Mouse (Mus musculus) kidney, adult 8-10 months (tissue): ENCODE data around the gene Svs1.
"Not testable (repeated sequence)": the region's sequence is repeated elsewhere in the genome, so short reads cannot be mapped to it uniquely, and the experiment has no call there.

Source experiments
- DNase-seq, 2 experiments: peaks; one replicate each; pipeline ENCODE4 v3.0.0; 2022

The Svs1 gene

DNA sequence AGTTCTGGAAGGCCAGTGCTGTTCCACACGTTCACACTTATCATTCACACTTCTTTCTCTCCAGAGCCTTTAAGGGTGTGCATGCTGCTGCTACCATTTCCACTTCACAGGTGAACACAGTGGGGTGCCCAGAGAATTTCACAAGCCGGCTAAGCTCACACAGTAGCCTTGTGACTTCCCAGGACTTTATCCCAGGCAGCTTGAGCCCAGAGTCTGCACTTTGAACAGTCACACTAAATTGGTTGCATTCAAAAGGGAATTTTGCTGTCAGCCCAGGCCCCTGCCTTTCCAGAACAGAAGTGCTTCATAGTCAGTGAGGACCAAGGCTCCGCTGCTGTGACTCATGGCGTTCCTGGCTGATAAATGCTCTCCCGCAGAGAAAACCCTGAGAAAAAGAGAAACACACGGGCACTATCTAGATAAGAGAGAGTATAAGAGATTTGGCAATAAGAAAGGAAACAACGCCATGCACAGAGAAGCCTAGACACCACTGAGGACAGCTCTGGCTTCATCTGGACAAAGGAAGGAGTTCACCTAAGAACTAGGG lies at the start of gene Svs1:
TSS of gene Svs1 (plus strand) at position 418 of the 547 bp plus-strand sequence.
- DNase-seq: peak; percentile 33 to 48

DNA sequence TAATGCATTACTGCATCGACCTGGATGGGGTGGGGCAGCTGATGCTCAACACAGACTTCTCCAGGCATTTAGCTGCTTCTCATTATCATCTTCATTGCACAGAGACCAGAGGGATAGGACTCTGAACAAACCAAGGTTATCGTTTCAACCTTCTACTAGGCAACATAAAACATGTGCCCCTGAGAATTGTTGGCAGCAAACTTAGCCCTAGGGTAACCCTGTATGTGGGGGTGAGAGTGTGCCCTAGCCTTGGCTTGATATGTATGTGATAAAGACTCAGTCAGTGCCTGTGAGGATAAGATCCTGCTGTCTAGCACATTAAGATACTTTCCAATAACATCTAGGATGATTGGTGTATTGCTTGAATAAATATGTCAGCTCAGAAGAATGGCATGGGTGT lies 37.1 kb upstream of the Svs1 start:
- DNase-seq: no peak

DNA sequence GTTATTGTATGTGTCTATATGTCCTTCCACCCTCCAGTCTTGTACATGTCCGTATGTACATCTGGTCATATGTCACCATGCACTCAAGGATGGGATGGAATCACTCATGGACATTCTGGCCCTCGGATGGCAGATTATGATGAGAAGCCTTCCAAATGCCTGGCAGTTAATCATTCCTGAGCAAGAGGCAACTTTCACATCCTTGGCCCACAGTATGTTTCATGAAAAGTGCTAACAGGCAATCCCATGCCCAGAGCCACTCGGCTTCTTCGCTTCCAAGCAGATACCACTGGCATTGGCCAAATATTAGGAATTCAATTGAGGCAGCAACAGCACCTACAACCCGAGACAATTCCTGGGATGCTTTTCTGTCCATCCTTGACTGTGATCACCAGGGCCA lies 36.0 kb upstream of the Svs1 start:
- no peak for DNase-seq

DNA sequence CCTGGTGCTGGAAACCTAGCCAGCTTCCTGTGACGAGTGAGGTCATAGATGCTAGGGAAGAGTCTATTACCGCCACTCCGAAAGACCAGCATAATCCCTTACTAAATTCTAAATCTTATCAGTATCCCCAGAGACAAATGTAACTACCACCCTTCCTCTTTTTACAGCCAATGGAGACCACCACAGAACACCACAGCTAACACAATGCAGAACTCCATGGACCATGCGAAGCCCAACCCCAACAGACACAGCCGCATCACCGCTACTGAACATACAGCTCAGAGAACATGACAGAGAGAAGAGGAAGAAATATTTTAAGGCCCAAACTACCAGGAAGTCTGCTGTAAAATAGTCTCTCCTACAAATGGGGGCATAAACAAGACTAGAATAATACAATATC lies 35.0 kb upstream of the Svs1 start:
- no peak for DNase-seq

DNA sequence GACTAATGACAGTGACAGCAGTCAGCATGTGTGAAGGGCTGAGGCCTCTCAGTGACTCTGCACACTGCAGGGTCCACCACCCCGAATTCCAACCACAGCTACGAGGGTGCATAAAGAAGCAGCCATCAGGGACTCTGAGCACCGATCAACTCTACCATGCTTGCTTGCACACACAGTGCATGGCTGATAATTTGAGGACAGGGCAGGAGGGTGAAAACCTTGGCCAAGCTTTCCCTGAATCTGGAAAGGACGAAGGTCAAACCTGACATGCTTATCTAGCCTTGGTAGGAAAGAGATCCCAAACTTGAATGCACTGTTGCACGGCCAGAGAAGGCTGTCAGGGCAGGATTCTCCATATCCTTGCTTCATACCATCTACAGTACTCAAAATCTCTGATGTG lies 33.4 kb upstream of the Svs1 start:
- no peak for DNase-seq

DNA sequence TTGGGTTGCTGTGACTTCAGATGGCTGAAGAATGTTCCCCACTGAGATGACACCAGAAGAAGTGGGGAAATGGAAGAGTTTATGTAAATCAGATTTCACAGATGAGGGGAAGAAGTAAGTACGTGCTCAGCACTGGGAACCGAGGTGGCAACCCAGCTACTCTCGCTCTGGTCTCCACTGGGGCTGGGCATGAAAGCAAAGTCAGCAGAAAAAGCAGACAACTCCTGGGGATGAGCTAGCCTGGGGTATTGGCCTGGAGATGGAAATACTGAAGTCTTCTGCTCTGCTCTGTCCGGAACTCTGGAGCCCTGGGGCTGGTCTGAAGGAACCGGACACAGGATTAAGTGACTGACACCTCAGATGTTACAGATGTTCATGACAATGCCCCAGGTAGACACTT lies 32.5 kb upstream of the Svs1 start:
- DNase-seq: no peak

DNA sequence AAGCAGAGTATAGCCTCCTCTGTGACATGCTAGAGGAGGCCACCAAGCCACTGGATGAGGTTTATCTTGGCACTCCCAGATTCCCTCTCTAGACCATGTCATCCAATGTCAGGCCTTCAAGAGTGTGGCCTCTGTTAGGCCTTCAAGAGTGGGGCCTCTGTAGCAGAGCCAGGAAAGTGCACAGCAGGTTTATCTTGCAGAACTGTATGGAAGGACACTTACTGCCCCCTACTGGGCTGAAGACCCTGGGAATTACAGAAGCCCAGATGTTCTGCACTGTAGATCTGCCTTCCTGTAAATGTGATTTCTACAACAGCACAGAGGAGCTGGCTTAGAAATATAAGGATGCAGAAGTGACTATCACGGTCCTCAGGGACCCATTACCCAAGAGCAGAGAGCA lies 31.7 kb upstream of the Svs1 start:
- peak; percentile 67 to 88 for DNase-seq

DNA sequence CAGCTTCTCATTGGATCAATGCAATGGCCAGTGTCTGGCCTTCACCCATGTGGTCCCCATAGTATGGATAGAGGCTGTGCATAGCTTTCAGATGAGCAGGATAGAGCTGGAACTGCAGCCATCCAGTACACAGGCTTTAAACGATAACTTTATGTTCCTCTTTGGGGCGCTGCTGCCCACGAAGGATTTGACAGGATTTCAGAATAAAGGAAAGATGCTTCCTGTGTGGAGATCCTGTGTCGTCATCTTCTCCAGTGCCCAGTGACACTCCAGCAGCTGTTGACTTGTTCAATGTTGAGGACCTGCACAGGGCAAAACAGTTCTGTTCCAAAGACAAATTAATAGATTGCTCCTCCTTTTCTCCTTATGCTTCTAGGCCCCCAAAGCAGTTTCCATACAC lies 29.9 kb upstream of the Svs1 start:
- no peak for DNase-seq

DNA sequence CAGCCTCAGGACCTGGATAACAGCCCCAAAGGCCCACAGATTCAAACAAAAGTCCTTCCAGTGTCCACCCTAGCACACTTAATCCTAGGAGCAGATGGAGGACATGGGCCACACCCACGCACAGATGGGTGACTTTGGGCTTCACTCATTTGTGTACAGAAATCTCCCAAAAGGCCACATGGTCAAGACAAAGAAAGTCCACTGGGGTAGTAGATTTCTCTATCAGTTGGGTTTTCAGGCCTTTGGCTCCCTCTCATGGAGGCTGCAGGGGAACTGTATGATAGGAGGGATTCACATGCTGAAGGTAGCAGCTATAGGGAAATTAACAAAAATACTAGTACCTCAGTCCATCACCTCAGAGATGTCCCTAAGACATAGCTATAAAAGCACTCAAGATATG lies 28.6 kb upstream of the Svs1 start:
- DNase-seq: peak; percentile 34 to 49

DNA sequence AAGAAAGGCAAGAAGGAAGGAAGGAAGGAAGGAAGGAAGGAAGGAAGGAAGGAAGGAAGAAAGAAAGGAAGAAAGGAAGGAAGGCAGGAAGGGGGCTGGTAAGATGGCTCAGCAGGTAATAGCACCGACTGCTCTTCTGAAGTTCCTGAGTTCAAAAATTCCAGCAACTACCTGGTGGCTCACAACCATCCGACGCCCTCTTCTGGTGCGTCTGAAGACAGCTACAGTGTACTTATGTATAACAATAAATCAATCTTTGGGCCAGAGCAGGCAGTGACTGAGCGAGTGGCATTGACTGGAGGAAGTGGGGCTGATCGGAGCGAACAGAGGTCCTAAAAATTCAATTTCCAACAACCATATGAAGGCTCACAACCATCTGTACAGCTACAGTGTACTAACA lies 27.5 kb upstream of the Svs1 start:
- peak; percentile 17 to 21 for DNase-seq

DNA sequence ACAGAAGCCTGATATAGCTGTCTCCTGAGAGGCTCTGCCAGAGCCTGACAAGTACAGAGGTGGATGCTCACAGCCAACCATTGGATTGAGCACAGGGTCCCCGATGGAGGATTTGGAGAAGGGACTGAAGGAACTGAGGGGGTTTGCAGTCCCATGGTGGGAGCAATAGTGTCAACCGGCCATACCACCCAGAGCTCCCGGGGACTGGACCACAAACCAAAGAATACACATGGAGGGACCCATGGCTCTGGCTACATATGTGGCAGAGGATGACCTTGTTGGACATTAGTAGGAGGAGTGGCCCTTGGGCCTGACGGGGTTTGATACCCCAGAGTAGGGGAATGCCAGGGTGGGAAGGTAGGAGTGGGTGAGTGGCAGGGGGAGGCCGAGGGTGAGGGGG lies 20.0 kb upstream of the Svs1 start:
- not testable (repeated sequence) for DNase-seq

DNA sequence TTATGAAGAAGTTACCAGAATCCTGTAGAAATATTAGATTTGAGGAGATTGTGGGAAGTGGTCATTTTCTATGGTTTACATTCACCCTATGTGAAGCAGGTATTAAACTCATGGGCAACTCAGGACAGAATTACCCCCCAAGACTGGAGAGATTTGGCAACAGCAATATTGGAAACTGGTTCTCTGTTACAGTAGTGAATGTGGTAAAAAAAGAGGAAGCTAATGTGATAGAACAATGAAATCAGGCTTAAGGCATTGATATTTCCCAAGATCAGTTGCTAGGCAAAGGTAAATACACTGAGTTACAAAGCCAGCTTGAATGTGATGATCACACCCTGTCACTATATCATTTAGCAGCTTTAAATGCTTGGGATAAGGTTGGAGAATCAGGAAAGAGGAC lies 18.8 kb upstream of the Svs1 start:
- DNase-seq: no peak

DNA sequence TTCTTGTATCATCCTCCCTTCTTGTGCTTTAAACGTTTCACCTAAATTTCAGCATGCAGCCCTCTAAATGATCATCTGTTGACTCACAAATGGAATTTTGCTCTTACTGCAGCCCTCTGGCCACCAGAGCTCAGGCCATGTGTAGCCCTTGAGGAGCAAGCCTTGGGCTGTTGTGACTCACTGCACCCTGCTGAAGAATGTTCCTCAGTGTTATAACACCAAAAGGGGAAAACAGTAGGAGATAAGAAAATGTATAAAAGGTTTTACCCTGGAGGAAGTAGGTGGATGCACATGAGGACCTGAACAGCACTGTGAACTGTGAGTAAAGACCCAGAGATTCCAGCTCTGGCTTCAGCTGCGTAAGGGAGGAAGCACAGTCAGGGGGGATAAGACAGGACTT lies 12.0 kb upstream of the Svs1 start, which contains the start of gene Doxl2:
TSS of gene Doxl2 (plus strand) at position 301 of the 400 bp plus-strand sequence.
- DNase-seq: no peak

DNA sequence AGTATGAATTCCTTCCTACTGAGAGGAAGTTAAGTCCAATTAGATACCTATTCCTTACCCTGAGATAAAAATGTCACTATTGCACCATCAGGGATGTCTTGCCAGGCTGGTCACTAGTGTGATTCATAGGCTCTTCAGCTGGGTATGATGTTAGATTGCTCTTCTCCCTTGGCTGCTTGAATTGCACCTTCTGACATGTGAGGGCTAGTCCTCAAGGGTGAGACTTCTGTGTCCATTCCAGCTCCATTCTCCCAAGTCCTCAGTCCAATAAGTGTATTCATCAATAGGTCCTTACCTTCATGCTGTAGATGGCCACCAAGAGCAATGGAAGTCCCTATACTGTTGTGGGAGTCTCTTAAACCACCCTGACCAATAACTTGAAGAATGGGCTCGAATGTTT lies 7.0 kb upstream of the Svs1 start:
- DNase-seq: no peak

DNA sequence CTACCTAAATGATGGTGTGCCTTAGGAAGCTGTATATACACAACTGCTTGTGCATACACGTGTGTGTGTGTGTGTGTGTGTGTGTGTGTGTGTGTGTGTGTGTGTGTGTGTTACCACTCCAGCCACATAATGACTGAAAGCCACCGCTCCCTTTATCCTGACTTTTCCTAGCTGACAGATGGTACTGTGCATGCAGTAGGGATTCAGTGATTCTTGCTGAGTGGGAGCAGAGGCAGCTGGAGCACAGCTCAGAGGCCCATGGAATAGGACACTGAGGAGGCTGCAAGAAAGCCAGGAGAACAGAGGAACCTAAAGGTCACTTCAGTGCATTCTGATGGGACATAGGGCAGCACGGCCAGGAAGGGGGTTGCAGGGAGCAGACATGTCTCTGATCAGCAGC lies 4.4 kb upstream of the Svs1 start:
- DNase-seq: no peak

DNA sequence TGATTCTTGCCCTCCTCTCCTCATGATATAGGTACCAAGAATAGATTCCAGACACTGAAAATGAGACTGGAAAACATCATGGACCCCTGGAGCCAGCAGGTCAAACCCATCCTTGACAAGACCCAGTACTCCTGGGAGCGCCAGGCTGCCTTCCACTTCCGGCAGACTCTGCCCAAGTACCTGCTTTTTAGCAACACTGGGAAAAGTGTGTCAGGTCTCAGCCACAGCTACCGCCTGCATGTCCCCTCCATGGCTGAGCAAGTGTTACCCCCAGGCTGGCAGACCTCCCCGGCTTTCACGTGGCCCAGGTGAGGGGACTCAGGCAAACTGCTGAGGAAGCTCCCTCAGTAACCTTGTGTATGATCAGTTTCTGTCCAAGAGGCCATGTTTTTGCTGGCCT lies 3.3 kb downstream of the Svs1 start:
- DNase-seq: no peak

DNA sequence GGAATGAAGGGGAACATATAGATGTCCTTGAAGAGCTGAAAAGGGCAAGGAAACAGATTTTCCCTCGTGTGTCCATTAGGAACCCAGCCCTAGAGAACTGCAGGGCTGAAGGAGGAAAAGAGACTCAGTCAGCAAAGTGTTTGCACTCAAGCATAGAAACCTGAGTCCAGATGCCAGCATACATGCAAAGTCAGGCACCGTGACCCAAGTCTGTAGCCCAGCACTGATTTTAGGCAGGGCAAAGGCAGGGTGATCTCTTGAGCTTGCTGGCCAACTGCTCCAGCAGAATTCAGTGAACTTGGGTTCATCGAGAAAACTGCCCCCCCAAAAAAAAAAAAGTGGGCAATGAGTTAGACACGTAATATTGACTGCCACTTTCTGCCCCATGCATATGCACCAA lies 5.3 kb downstream of the Svs1 start:
- DNase-seq: peak; percentile 32 to 47

DNA sequence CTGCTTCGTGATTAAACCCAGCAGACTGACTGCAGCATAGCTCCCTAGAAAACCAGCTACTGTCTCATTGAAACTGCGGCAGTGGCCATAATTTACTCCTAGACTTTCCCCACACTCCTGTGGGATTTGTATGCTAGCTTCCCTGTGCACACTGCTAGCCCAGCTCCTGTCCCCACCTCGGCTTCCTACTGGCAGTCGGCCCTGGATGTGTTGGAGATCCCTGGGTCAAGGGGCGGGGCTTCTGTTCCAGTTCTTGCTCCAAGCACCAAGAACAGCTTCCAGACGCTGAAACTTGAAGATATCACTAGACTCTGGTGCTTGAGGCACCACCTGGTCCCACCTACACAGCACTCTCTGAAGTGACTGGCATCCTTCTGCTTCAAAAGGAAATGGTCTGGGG lies 11.5 kb downstream of the Svs1 start:
- no peak for DNase-seq

DNA sequence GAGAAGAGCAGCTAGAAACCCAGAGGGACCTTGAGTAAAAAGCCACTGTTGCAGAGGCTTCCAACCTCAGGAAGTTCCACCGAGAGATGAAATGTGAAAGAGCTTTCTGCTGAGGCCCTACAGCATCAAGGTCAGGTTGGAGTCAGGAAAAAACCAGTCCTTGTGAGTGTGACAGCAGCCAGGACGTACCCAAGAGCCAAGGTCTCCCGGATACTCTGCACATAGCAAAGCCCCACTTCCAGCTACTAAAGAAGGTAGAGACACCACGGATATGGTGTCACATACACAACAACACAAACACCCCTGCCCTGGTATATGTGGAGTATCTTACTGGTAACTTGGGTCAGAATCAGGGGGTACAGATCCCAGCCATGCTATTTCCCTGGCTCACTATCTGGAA lies 12.1 kb downstream of the Svs1 start:
- no peak for DNase-seq

DNA sequence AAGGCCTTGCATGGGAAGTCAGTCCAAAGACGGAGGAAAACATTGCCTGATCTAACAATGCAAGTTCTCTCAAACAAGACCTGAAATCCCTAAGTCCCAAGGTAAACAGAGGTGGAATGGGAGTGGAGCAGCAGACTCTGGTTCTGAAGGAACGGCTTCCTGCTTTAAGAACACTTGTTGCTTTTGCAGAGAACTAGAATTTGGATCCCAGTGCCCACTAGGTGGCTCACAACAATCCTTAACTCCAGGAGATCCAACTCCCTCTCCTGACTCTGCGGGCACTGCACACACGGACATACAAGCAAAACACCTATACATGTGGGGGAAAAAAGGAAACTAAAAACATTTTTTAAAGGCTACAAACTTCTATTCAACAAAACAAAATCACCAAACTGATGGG lies 16.7 kb downstream of the Svs1 start:
- peak in 1 of 2 experiments; percentile 14 for DNase-seq

DNA sequence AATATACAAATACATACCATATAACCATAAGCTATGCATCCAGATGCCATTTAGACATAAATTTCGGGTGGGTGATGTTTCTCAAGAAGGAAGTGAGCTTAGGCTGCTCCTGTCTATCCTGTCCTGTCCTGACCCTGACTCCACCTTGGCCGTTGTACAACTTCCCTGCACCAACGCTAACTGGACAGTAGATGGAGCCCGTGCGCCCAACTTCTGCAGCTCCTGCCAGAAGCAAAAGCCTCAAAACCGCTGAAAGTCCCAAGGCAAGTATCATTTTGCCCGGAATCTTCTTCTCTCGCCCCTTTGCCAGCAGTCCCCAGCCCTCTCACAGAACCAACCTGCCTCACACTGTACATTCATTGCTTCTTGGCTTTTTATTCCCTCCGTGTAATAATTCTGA lies 21.3 kb downstream of the Svs1 start:
- peak; percentile 42 to 68 for DNase-seq

DNA sequence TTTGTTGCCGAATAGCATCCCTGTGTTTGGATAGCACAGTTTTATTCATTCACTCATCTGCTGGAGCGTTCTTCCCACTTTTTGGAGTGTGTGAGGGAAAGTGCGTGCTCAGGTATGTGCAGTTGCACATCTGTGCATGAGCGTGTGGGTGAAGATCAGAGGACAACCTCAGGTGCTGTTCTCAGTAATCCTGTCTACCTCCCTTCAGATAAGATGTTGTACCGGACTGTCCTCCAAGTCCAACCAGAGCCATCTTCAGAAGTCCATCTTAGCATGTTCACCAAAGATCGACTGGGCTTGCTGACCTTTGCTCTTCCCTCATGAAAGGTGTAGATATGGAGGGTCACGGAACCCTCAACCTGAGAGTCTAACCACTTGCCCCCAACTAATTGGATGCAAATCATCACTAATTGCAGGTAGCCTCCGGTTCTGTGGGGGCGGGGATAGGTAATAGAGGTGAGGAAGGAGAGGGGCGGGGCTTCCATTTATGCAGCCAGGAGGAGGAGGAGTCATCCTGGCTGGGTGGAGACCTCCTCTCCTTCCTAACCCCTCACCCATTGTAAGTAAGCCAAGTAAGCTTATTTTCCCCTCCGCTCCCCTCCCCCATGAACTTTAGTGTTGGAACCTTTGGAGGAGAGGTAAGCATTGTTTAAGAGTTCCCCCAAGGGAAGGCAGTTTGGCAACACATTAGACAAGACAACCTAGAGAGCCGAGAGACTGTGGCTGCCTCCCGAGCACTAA lies 21.9 kb downstream of the Svs1 start:
- no peak for DNase-seq

DNA sequence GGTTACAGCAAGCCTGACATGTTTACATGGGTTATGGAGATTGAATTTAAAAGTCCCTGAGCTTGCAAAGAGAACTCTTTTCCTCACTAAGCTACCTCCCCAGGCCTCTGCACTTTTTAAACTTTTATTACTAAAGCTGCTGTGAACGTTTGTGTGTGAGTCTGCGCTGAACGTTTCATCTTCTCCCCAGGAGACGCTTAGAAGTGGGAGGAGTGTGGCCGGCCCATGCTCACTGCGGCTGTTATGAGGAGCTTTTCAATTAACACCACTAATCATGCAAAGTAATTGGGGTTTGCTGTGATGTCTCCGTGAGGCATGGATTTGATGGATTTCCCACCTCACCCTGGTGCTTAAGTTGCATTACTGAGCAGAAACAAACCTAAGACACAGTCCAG lies 22.5 kb downstream of the Svs1 start:
- DNase-seq: no peak

DNA sequence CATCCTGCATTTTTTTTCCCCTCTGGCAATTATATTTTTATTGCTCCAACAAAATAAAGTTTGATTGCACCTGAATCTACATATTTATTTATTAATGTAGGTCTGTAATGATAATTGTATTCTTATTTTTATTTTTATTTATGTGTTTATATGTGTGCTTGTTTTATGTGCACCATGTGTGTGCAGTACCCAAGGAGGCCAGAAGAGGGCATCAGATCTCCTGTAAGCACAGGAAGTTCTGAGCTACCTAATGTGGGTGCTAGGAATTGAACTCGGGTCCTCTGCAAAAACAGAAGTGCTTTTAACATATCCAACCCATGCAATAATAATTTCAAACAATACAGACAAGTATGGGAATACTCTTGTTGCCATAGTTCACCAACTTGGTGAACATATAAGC lies 23.0 kb downstream of the Svs1 start:
- no peak for DNase-seq

DNA sequence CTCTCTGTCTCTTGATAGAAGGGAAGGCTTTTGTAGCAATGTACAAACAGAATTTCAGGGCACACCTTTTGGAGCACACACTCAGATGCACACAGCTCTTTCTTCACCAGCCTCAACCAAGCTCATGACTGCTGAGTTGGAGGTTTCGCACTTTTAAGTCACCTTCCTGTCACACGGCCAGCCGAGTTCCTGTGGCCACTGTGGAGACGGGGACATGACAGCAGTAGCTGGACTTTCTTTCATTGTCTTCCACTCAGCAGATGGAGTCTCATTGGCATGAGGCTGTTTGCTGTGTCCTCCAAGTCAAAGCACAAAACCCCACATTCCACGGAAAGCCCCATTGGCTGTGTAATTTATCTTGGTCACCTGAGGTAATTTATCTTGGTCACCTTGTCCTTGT lies 24.5 kb downstream of the Svs1 start:
- no peak for DNase-seq
